Mouse (Mus musculus) intestine, postnatal 0 days (tissue): Measurements from ENCODE around the gene Lrrn2. TPM values are rescaled to one million over a fixed set of nuclear protein-coding genes. Genes with fewer than 3 reads are reported as not detected.

ENCODE experiments used
- ATAC-seq: fragments of 200-750 bp; cut with Nextera tagmentation; 2 replicates; pipeline ENCODE4 v1.8.0; 2017; ENCODE audit warnings: mild to moderate bottlenecking, moderate TSS enrichment, moderate library complexity
- H3K27ac ChIP-seq: fragments of 300-500 bp; sonication (generic); 2 replicates; pipeline ENCODE4 v1.5.1; 2014; ENCODE audit warnings: mild to moderate bottlenecking, low read depth, low read length, moderate library complexity
- H3K27me3 ChIP-seq: fragments of 300-500 bp; sonication (generic); replicated peaks from 2 replicates; pipeline ENCODE4 v1.6.1; 2014; ENCODE audit warnings: low read length, mixed read lengths; ENCODE audit not compliant: control insufficient read depth, insufficient read depth
- H3K36me3 ChIP-seq: fragments of 300-500 bp; sonication (generic); 2 replicates; pipeline ENCODE4 v1.6.1; 2014; ENCODE audit warnings: mild to moderate bottlenecking, moderate library complexity; ENCODE audit not compliant: control insufficient read depth, insufficient read depth
- H3K4me1 ChIP-seq: fragments of 300-500 bp; sonication (generic); replicated peaks from 2 replicates; pipeline ENCODE4 v1.6.1; 2014; ENCODE audit warnings: antibody characterized with exemption, low read length, mixed read lengths; ENCODE audit not compliant: control insufficient read depth, insufficient read depth
- H3K4me2 ChIP-seq: fragments of 300-500 bp; sonication (generic); replicated peaks from 2 replicates; pipeline ENCODE4 v1.6.1; 2014; ENCODE audit warnings: low read depth, mild to moderate bottlenecking, moderate library complexity
- H3K4me3 ChIP-seq: fragments of 300-500 bp; sonication (generic); 2 replicates; pipeline ENCODE4 v1.5.1; 2014; ENCODE audit warnings: low read depth, low read length
- H3K9ac ChIP-seq: fragments of 300-500 bp; sonication (generic); 2 replicates; pipeline ENCODE4 v1.6.1; 2014; ENCODE audit warnings: mild to moderate bottlenecking, low read depth, low read length
- H3K9me3 ChIP-seq: fragments of 300-500 bp; sonication (generic); 2 replicates; pipeline ENCODE4 v1.6.1; 2016; ENCODE audit warnings: mixed run types; ENCODE audit not compliant: control insufficient read depth
- CTCF ChIP-seq: sonication (generic); IDR thresholded peaks from 2 replicates; pipeline ENCODE4 v1.5.1; 2016; ENCODE audit warnings: low read depth, mild to moderate bottlenecking, control low read depth, antibody characterized with exemption, moderate library complexity
- WGBS: fragments of 180-500 bp; shearing (Covaris S2); extraction: QIAGEN DNeasy Blood & Tissue Kit; methylation state at CpG from one replicate; pipeline ENCODE4 v1.1.7; 2014; 5-methylcytosine and 5-hydroxymethylcytosine counted together
- polyA plus RNA-seq: library from polyadenylated mRNA; unstranded; fragments of >200 nt; fragmentation: Nextera tagmentation; extraction: Ambion mirVana; gene quantifications from 2 replicates; pipeline ENCODE4 v1.2.1, GENCODE M21; 2015

The Lrrn2 gene
- polyA plus RNA-seq, 1 experiment from 2014 or later: 2.3 TPM

- Histone ChIP-seq H3K4me3 (no peak overlapping the region), H3K9me3 (no peaks in the 10 kb centered on the region), H3K4me1 (no peaks in the 10 kb centered on the region), H3K9ac (no peak overlapping the region), H3K27me3 (no peaks in the 10 kb centered on the region), H3K4me2 (no peak overlapping the region), H3K27ac (no peak overlapping the region), H3K36me3 (no peaks in the 10 kb centered on the region)
- 71% methylated on average over 1 of the region's 1 CpGs for WGBS
- ATAC-seq: no peak
- no peak for TF ChIP-seq CTCF
Measured at GRCm38 (mm10) chr1:132909951-132910350, 29.9 kb downstream of the Lrrn2 start.

- Histone ChIP-seq H3K36me3 (no peaks in the 10 kb centered on the region), H3K4me2 (no peak overlapping the region), H3K4me1 (no peaks in the 10 kb centered on the region), H3K4me3 (no peak overlapping the region), H3K9me3 (no peaks in the 10 kb centered on the region), H3K9ac (no peak overlapping the region), H3K27me3 (no peaks in the 10 kb centered on the region), H3K27ac (no peak overlapping the region)
- no peak for TF ChIP-seq CTCF
- 68% methylated on average over 11 of the region's 11 CpGs for WGBS
- ATAC-seq: no peak
Measured at GRCm38 (mm10) chr1:132910414-132911041, 30.5 kb downstream of the Lrrn2 start.

GRCm38 (mm10) chr1:132915849-132916493 lies 35.9 kb downstream of the Lrrn2 start:
- H3K4me3 ChIP-seq: no peak overlapping the region
- no peak for ATAC-seq
- TF ChIP-seq CTCF: no peak
- H3K27ac ChIP-seq: no peak overlapping the region
- no peaks in the 10 kb centered on the region for H3K36me3 ChIP-seq
- H3K9ac ChIP-seq: no peak overlapping the region
- H3K27me3 ChIP-seq: no peaks in the 10 kb centered on the region
- no peak overlapping the region for H3K4me2 ChIP-seq
- 43% methylated on average over 6 of the region's 6 CpGs for WGBS
- H3K4me1 ChIP-seq: no peaks in the 10 kb centered on the region
- no peaks in the 10 kb centered on the region for H3K9me3 ChIP-seq

GRCm38 (mm10) chr1:132917554-132917953 lies 37.5 kb downstream of the Lrrn2 start:
- no peak for TF ChIP-seq CTCF
- ATAC-seq: no peak
- WGBS: 18% methylated on average over 8 of the region's 8 CpGs
- H3K27me3 ChIP-seq: no peaks in the 10 kb centered on the region
- H3K4me3 ChIP-seq: no peak overlapping the region
- H3K9me3 ChIP-seq: no peaks in the 10 kb centered on the region
- no peaks in the 10 kb centered on the region for H3K4me1 ChIP-seq
- no peak overlapping the region for H3K4me2 ChIP-seq
- H3K36me3 ChIP-seq: no peaks in the 10 kb centered on the region
- no peak overlapping the region for H3K9ac ChIP-seq
- no peak overlapping the region for H3K27ac ChIP-seq

GRCm38 (mm10) chr1:132918117-132918680 lies 38.1 kb downstream of the Lrrn2 start:
- H3K36me3 ChIP-seq: no peaks in the 10 kb centered on the region
- no peak overlapping the region for H3K9ac ChIP-seq
- H3K27ac ChIP-seq: no peak overlapping the region
- WGBS: 17% methylated on average over 10 of the region's 10 CpGs
- H3K4me3 ChIP-seq: no peak overlapping the region
- no peaks in the 10 kb centered on the region for H3K9me3 ChIP-seq
- H3K4me1 ChIP-seq: no peaks in the 10 kb centered on the region
- no peak for ATAC-seq
- TF ChIP-seq CTCF: no peak
- no peaks in the 10 kb centered on the region for H3K27me3 ChIP-seq
- no peak overlapping the region for H3K4me2 ChIP-seq

GRCm38 (mm10) chr1:132919258-132919657 lies 39.2 kb downstream of the Lrrn2 start:
- Histone ChIP-seq H3K4me3 (no peak overlapping the region), H3K9me3 (no peaks in the 10 kb centered on the region), H3K4me1 (no peaks in the 10 kb centered on the region), H3K4me2 (no peak overlapping the region), H3K27me3 (no peaks in the 10 kb centered on the region), H3K36me3 (no peaks in the 10 kb centered on the region), H3K27ac (no peak overlapping the region), H3K9ac (no peak overlapping the region)
- TF ChIP-seq CTCF: no peak
- no peak for ATAC-seq
- WGBS: 86% methylated on average over 8 of the region's 8 CpGs
